In the genomic region with DNA sequence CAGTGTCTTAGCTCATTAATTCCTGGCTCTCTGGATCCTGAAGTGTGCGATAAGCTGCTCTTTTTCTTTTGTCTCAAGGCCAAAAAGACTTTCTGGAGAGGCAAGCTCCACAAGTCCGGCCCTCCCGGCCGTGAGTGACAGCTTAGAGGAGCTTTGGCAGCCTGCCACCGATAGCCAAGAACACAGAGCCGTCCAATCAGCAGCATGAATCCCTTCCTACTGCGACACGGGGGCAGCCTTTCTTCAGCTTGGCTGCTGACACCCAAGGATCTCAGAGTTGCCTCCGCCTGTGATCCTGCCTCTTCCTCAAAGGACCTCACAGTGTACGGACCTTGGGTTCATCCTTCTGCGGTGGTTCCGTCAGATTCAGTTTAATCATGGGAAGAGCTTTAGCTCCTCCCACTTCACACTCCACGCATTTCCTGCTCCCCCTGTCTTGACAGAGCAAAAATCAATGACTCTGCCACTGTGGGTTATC, we compare ENCODE assay signal across 8 mouse cellular contexts. TPM values are rescaled to one million over a fixed set of nuclear protein-coding genes. Genes with fewer than 3 reads are reported as not detected.
DNase-seq lines count a peak whose midpoint lies in the region; ATAC-seq lines count a peak whose summit lies in the region.

No protein-coding gene starts in this region.

- peak; percentile 98 to 99 for DNase-seq in adrenal gland, adult (ENCODE audit: inconsistent age in 2 of 2, low spot score in 1 of 2)
- peak; percentile 97 for DNase-seq in embryo, embryonic 10 days (ENCODE audit: low spot score)
- DNase-seq in gastrocnemius, postnatal 14 days = peak; percentile 94
- peak; percentile 91 to 97 for DNase-seq in left cerebral cortex, postnatal 10 days (ENCODE audit: extremely low spot score in 1 of 2, low spot score in 2 of 2)
- DNase-seq in right cerebral cortex, postnatal 10 days (ENCODE audit: low spot score in 2 of 2) = peak; percentile 95 to 97
- DNase-seq in urinary bladder, postnatal 14 days (ENCODE audit: low spot score) = peak; percentile 96

- intact Hi-C loops in gastrocnemius, postnatal 14 days (cut with DNase I; ENCODE audit: low total_unique reads) = loop anchor here (5.0 kb wide), 1 partner anchor 45 kb away; no protein-coding TSS in a partner anchor
- intact Hi-C loops in left cerebral cortex, postnatal 10 days (cut with DNase I) = loop anchor here (2.0 kb wide), 1 partner anchor 56 kb away; no protein-coding TSS in a partner anchor

- ATAC-seq in inflammation-experienced regulatory T-cells, adult 6 months = peak; percentile 77
- peak; percentile 85 for ATAC-seq in megakaryocyte progenitor cell, adult 5-6 weeks (replicated peaks; ENCODE audit: poor library complexity)

RNA-seq across cellular contexts. Expression of gene Maml3, which starts 57.9 kb away (rescaled TPM):
- total RNA-seq in gastrocnemius, postnatal 14 days (2021) = 1 to 10 TPM; 3.3 to 3.5 TPM
- polyA plus RNA-seq in inflammation-experienced regulatory T-cells, adult 6 months (2017; shearing (Covaris generic)) = 1 to 10 TPM in 1 of 3 experiments, under 1 TPM in 1, not detected in 1; 0.68 to 2.2 TPM
- total RNA-seq in left cerebral cortex, postnatal 10 days (2021) = 1 to 10 TPM; 7.2 to 7.8 TPM
- total RNA-seq in megakaryocyte progenitor cell, adult 5-6 weeks (2015) = 7.8 and 9.5 TPM in 2 replicates
- total RNA-seq in megakaryocyte progenitor cell, adult 5-6 weeks (2017) = 5.9 and 7.9 TPM in 2 replicates

Comparison
In these comparisons a context has a peak if more than half of its experiments do, and no peak if none do; other contexts are left out.
1. Peak in every context shown above with its lines: DNase-seq and ATAC-seq.